Mouse (Mus musculus): ENCODE data around the gene Il34.

DNA sequence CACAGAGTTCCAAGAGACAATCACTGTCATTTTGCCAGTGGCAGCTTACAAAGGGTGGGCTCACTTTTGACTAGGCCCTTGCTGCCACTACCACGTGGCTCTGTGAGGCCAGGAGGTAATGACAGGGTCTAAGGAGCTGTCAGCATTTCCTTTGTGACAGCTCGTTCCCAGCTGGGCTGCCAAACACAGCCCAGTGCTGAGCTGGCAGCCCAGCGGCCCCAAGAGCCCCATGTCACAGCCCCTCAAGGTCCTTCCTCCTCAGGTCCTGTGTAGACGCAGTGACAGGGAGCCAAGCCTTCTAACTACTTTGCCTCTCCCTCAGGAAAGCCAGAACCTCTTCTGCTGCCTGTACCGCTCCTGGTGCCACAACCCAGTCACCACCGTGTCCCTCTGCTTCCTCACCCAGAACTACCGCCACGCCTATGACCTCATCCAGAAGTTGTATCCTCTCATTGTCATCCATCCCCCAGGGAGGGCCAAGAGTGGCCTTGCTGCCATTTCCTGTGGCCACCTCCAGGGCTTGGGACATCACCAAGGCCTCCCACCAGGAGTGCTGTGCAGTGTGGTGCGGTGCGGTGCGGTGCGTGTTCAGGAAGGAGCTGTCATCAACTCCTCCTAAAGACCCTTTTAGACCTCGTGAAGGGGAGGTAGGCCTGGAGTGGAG, 94.3 kb downstream of the Il34 start:
- no peak for TF ChIP-seq POLR2A (IDR thresholded peaks at IDR 0.05; ENCODE audit: borderline replicate concordance, low read depth, low read length)
- no peak for TF ChIP-seq CTCF (IDR thresholded peaks at IDR 0.05; ENCODE audit: low read depth, low read length)
